Mouse (Mus musculus) inflammation-experienced regulatory T-cells (primary cell): ENCODE results near the gene Vmn2r106. TPM values are rescaled to one million over a fixed set of nuclear protein-coding genes. Genes with fewer than 3 reads are reported as not detected.

Experiments used
- polyA plus RNA-seq, 2 experiments: library from polyadenylated mRNA; unstranded; fragments of 100-300 nt; shearing (Covaris generic); gene quantifications; one replicate each; pipeline ENCODE4 v1.2.1; 2017

Vmn2r106 gene
- under 1 TPM; 0.18 to 0.22 TPM for polyA plus RNA-seq

DNA sequence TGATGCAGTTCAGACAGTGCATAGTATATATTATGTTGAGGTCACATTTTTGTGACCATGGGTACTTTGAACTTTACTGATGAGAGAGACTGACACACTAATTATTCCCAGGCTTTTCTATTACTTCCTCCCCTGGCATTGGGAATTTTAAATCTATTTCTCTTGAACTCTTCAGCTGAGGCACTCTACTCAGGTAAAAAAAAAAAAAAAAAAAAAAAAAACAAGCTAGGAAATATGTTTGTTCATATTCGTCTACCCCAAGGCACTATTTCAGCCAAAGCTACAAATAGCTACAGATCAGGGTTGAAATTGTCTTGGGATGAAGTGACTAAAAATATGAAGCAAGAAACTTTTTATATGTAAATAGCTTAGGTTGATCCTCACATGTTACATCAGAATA is at the start of gene Vmn2r106:
Gene Vmn2r106 (minus strand): TSS at position 101 of the 400 bp plus-strand sequence.

DNA sequence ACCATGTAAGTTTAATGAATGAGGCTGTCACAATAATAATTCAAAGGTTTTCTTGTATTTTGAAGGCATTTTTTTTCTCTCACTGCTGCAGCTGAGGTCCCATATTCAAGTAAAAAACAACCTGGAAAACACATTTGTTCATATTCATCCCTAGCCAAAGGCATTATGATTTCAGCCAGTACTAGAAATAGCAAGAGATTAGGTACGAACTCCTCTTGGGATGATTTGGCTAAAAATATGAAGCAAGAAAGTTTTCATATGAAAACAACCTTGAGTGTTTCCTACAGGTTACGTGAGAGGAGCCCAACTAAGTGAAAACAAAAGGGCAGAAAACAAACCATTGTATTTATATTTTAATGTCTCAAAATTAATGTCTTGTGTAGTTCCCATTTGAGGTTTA is 50.4 kb downstream of the Vmn2r106 start, which contains the start of gene Vmn2r105:
Gene Vmn2r105 (minus strand): TSS at position 101 of the 400 bp plus-strand sequence.

Other genes with a start within 250 kb of the Vmn2r106 start
- not detected for gene Vmn2r104, start 237.2 kb downstream of the Vmn2r106 start, polyA plus RNA-seq
- not detected for gene Fpr-rs7, start 171.3 kb downstream of the Vmn2r106 start, polyA plus RNA-seq
- gene Fpr-rs6, start 102.5 kb downstream of the Vmn2r106 start, polyA plus RNA-seq = not detected
- gene Vmn2r105, start 50.5 kb downstream of the Vmn2r106 start, polyA plus RNA-seq = under 1 TPM in 1 of 2 experiments, not detected in 1; 0.08 TPM
- under 1 TPM in 1 of 2 experiments, not detected in 1; 0.02 TPM for gene Vmn2r107, start 59.7 kb upstream of the Vmn2r106 start, polyA plus RNA-seq
- gene Vmn1r224, start 128.6 kb upstream of the Vmn2r106 start, polyA plus RNA-seq = under 1 TPM in 1 of 2 experiments, not detected in 1; 0.41 TPM
- under 1 TPM; 0.02 to 0.13 TPM for gene Vmn2r108, start 195.8 kb upstream of the Vmn2r106 start, polyA plus RNA-seq
- not detected for gene Vmn1r225, start 212.6 kb upstream of the Vmn2r106 start, polyA plus RNA-seq